In the genomic region with DNA sequence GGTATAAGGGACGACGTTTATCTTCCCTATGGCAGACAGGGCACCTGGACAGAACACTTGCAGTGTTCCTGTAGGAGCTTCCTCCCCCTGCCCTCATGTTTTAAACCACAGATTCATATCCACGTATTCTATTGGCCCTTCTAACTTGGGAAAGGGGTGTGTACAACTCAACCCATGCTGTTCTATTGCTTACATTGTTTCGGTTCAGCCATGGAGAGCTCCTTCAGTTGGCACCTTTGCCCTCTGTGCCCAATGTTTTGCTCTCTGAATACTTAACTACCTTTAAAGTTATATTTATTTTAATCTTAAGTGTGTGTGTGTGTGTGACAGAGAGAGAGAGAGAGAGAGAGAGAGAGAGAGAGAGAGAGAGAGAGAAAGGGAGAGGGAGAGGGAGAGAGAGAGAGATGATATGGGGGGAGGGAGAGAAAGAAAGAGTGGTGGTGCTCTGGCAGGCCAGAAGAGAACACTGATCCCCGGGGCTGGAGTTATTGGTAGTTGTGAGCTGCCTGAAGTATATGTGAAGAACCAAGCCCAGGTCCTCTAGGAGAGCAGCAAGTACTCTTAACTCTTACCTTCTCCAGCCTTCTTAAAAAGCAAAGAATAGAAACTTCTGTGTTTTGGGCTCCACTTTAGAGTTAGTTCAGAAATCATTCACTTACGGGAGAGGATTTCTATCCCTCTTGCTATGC, we compare ENCODE assay signal across 22 mouse cellular contexts. TPM values are rescaled to one million over a fixed set of nuclear protein-coding genes. Genes with fewer than 3 reads are reported as not detected.
DNase-seq lines count a peak whose midpoint lies in the region; ATAC-seq and TF ChIP-seq lines count a peak whose summit lies in the region.
"Had no signal": no experiment of that assay in that cellular context is flagged by ENCODE, and none has a peak within 500 bp of the region (broad histone marks: within the 10 kb centered on the region; RNA-seq: fewer than 3 reads in every experiment).

No protein-coding gene starts in this region.

- TF ChIP-seq CTCF in heart, postnatal 0 days (IDR thresholded peaks at IDR 0.05; ENCODE audit: low read depth) = no peak

- H3K9ac ChIP-seq in heart, embryonic 13.5 days = 0 out of 2 replicates have a peak overlapping the region, but pooled peaks have one; percentile 37
- H3K9ac ChIP-seq in heart, embryonic 11.5 days (ENCODE audit: low read depth, low read length) = no peak overlapping the region
- H3K9ac ChIP-seq in heart, postnatal 0 days (replicated peaks; ENCODE audit: low read depth, low read length) = no peak overlapping the region
- no peak overlapping the region for H3K9ac ChIP-seq in lung, embryonic 16.5 days (ENCODE audit: low read length)
- H3K9ac ChIP-seq: forebrain, embryonic 13.5 days; forebrain, postnatal 0 days; hindbrain, embryonic 15.5 days had no signal

- 79% methylated on average over 6 of the region's 6 CpGs for WGBS in heart, embryonic 13.5 days
- 84% methylated on average over 6 of the region's 6 CpGs for WGBS in heart, embryonic 11.5 days (ENCODE audit: insufficient replicate concordance)
- 64% methylated on average over 6 of the region's 6 CpGs for WGBS in heart, postnatal 0 days
- 55% methylated on average over 6 of the region's 6 CpGs for whole genome bisulfite sequencing in lung, embryonic 16.5 days

- no peak for TF ChIP-seq EP300 in heart, postnatal 0 days (IDR thresholded peaks at IDR 0.05; ENCODE audit: low read depth)

- no peak overlapping the region for H3K4me3 ChIP-seq in heart, embryonic 13.5 days
- H3K4me3 ChIP-seq in heart, embryonic 11.5 days (ENCODE audit: low read depth, low read length) = no peak overlapping the region
- no peak overlapping the region for H3K4me3 ChIP-seq in heart, postnatal 0 days (ENCODE audit: low read depth, low read length)
- no peak overlapping the region for H3K4me3 ChIP-seq in lung, embryonic 16.5 days (ENCODE audit: low read length)
- H3K4me3 ChIP-seq: embryonic facial prominence, embryonic 10.5 days; forebrain, embryonic 13.5 days; hindbrain, embryonic 15.5 days had no signal

- intact Hi-C loops in heart, postnatal 10 days (cut with DNase I) = no loop called here

- H3K36me3 ChIP-seq in heart, embryonic 13.5 days = no peaks in the 10 kb centered on the region
- no peaks in the 10 kb centered on the region for H3K36me3 ChIP-seq in heart, embryonic 11.5 days (ENCODE audit: control insufficient read depth, insufficient read depth, low read length)
- H3K36me3 ChIP-seq in heart, postnatal 0 days (replicated peaks; ENCODE audit: control insufficient read depth, insufficient read depth, low read length) = no peaks in the 10 kb centered on the region
- H3K36me3 ChIP-seq in lung, embryonic 16.5 days (ENCODE audit: control insufficient read depth, insufficient read depth, low read length) = no peaks in the 10 kb centered on the region
- H3K36me3 ChIP-seq: embryonic facial prominence, embryonic 10.5 days; hindbrain, embryonic 15.5 days had no signal

- ATAC-seq in heart, embryonic 13.5 days (ENCODE audit: extremely low read depth, insufficient number of reproducible peaks, low FRiP score, low TSS enrichment) = no peak
- no peak for ATAC-seq in heart, embryonic 11.5 days (replicated peaks; ENCODE audit: insufficient number of reproducible peaks, low FRiP score, low TSS enrichment)
- no peak for ATAC-seq in heart, postnatal 0 days (ENCODE audit: insufficient read depth, low read depth)
- peak; percentile 83 for ATAC-seq in lung, embryonic 16.5 days (ENCODE audit: low read depth)
- ATAC-seq: CD4-positive, CD25-positive, alpha-beta regulatory T cell, adult 4 months; forebrain, embryonic 13.5 days; forebrain, postnatal 0 days; inflammation-experienced regulatory T-cells, adult 6 months; intestine, postnatal 0 days had no signal

- peak; percentile 54 for DNase-seq in heart, adult 11 months
- DNase-seq in heart, postnatal 10 days = no peak
- no peak for DNase-seq in heart, postnatal 0 days (ENCODE audit: low spot score)
- DNase-seq in heart, adult 9 months (ENCODE audit: low spot score in 2 of 2) = no peak
- DNase-seq in ovary, postnatal 14 days (ENCODE audit: low spot score) = no peak
- DNase-seq: adrenal gland, adult 8-10 months; adrenal gland, postnatal 36 days; B cell, adult 2 months; cerebellum, adult 2 months; cerebellum, postnatal 10 days; forebrain, postnatal 0 days; gastrocnemius, postnatal 14 days had no signal

- no peaks in the 10 kb centered on the region for H3K9me3 ChIP-seq in heart, embryonic 13.5 days
- no peaks in the 10 kb centered on the region for H3K9me3 ChIP-seq in heart, embryonic 11.5 days (replicated peaks; ENCODE audit: control insufficient read depth, low read length)
- H3K9me3 ChIP-seq in heart, postnatal 0 days (replicated peaks; ENCODE audit: control insufficient read depth, low read length) = no peaks in the 10 kb centered on the region
- H3K9me3 ChIP-seq in lung, embryonic 16.5 days (ENCODE audit: control insufficient read depth, low read length) = no peaks in the 10 kb centered on the region
- H3K9me3 ChIP-seq: embryonic facial prominence, embryonic 10.5 days; forebrain, embryonic 13.5 days; G1E; hindbrain, embryonic 15.5 days had no signal

- peak overlapping the region; percentile 70 for H3K27ac ChIP-seq in heart, embryonic 13.5 days (replicated peaks)
- H3K27ac ChIP-seq in heart, embryonic 11.5 days (ENCODE audit: low read depth, low read length) = no peak overlapping the region
- peak overlapping the region; percentile 82 for H3K27ac ChIP-seq in heart, postnatal 0 days (ENCODE audit: low read depth)
- peak overlapping the region; percentile 86 for H3K27ac ChIP-seq in lung, embryonic 16.5 days (ENCODE audit: low read length)
- H3K27ac ChIP-seq: embryonic facial prominence, embryonic 10.5 days; forebrain, embryonic 13.5 days; hindbrain, embryonic 15.5 days had no signal

- H3K27me3 ChIP-seq in heart, embryonic 13.5 days (replicated peaks) = no peaks in the 10 kb centered on the region
- H3K27me3 ChIP-seq in heart, embryonic 11.5 days (ENCODE audit: control insufficient read depth, insufficient read depth, low read length) = no peaks in the 10 kb centered on the region
- H3K27me3 ChIP-seq in heart, postnatal 0 days (ENCODE audit: control insufficient read depth, insufficient read depth, low read length) = no peaks in the 10 kb centered on the region
- H3K27me3 ChIP-seq in lung, embryonic 16.5 days (ENCODE audit: control insufficient read depth, insufficient read depth, low read depth, low read length) = no peaks in the 10 kb centered on the region
- H3K27me3 ChIP-seq: hindbrain, embryonic 15.5 days had no signal

- H3K4me1 ChIP-seq in heart, embryonic 13.5 days = peaks cover 47% of the 10 kb centered on the region
- H3K4me1 ChIP-seq in heart, embryonic 11.5 days (ENCODE audit: control insufficient read depth, insufficient read depth, low read length) = peaks cover 14% of the 10 kb centered on the region
- H3K4me1 ChIP-seq in heart, postnatal 0 days (ENCODE audit: control insufficient read depth, insufficient read depth) = peaks cover 25% of the 10 kb centered on the region; the same call in 1 of the 2 replicates
- peaks cover 20% of the 10 kb centered on the region for H3K4me1 ChIP-seq in lung, embryonic 16.5 days (replicated peaks; ENCODE audit: control insufficient read depth, insufficient read depth, low read length)

- H3K4me2 ChIP-seq in heart, embryonic 13.5 days = no peak overlapping the region
- H3K4me2 ChIP-seq in heart, embryonic 11.5 days = no peak overlapping the region
- no peak overlapping the region for H3K4me2 ChIP-seq in heart, postnatal 0 days (ENCODE audit: low read depth, low read length)
- H3K4me2 ChIP-seq in lung, embryonic 16.5 days (ENCODE audit: low read depth, low read length) = no peak overlapping the region
- H3K4me2 ChIP-seq: forebrain, embryonic 13.5 days; hindbrain, embryonic 15.5 days had no signal

RNA-seq across cellular contexts. Expression of a gene that starts 41.0 kb away (rescaled TPM):
- 10 to 100 TPM; 30.9 to 31.3 TPM for total RNA-seq in heart, postnatal 10 days (2021)
- polyA plus RNA-seq in heart, embryonic 13.5 days (2015; fragmentation: Nextera tagmentation; extraction: Ambion mirVana) = 60.9 and 64.0 TPM in 2 replicates
- 60.3 and 67.0 TPM in 2 replicates for polyA plus RNA-seq in heart, embryonic 11.5 days (2014; fragmentation: Nextera tagmentation; extraction: Ambion mirVana)
- total RNA-seq in heart, postnatal 0 days (2014; rRNA removed; ENCODE audit: low replicate concordance) = 36.6 and 57.2 TPM in 2 replicates
- polyA plus RNA-seq in heart, postnatal 0 days (2015; fragmentation: Nextera tagmentation; extraction: Ambion mirVana) = 77.0 and 79.7 TPM in 2 replicates
- polyA plus RNA-seq in lung, embryonic 16.5 days (2015; fragmentation: Nextera tagmentation; extraction: Ambion mirVana) = 45.9 and 47.5 TPM in 2 replicates
